Mouse (Mus musculus) yolk sac, embryonic 10.5 days (tissue): ENCODE measurements around the gene Cct3.
"Not testable (repeated sequence)": the region's sequence is repeated elsewhere in the genome, so short reads cannot be mapped to it uniquely, and the experiment has no call there.

ENCODE experiments used
- DNase-seq: peaks from one replicate; pipeline ENCODE4 v3.0.0-alpha.2; 2017; ENCODE audit warnings: low spot score

Gene Cct3

GRCm38 (mm10) chr3:88291970-88292369 is 4.9 kb upstream of the Cct3 start:
- no peak for DNase-seq

GRCm38 (mm10) chr3:88295272-88295671 is 1.6 kb upstream of the Cct3 start:
- not testable (repeated sequence) for DNase-seq

GRCm38 (mm10) chr3:88296110-88296560 is 781 bp upstream of the Cct3 start:
- DNase-seq, result no peak

GRCm38 (mm10) chr3:88297321-88297851 is 470 bp downstream of the Cct3 start:
- DNase-seq, result no peak

GRCm38 (mm10) chr3:88299172-88299571 is 2.3 kb downstream of the Cct3 start:
- no peak for DNase-seq

- DNase-seq, result peak; percentile 69
Measured at GRCm38 (mm10) chr3:88324951-88325405, 28.1 kb downstream of the Cct3 start, which contains the start of gene Glmp. Gene Glmp (plus strand): TSS chr3:88325023.

GRCm38 (mm10) chr3:88328956-88329355 is 32.0 kb downstream of the Cct3 start:
- DNase-seq, result no peak

- DNase-seq, result peak; percentile 21
Measured at GRCm38 (mm10) chr3:88331282-88331681, 34.4 kb downstream of the Cct3 start.

- DNase-seq, result peak; percentile 84
Measured at GRCm38 (mm10) chr3:88334029-88334658, 37.2 kb downstream of the Cct3 start.

GRCm38 (mm10) chr3:88334902-88335435 is 38.1 kb downstream of the Cct3 start:
- no peak for DNase-seq

GRCm38 (mm10) chr3:88335436-88336053 is 38.6 kb downstream of the Cct3 start:
- DNase-seq, result no peak

GRCm38 (mm10) chr3:88336058-88337013 is 39.4 kb downstream of the Cct3 start, which contains the start of the genes Tmem79 and Smg5:
Gene Tmem79 (minus strand): TSS chr3:88336148.
Gene Smg5 (plus strand): TSS chr3:88336260.
- peak; percentile 98 for DNase-seq

- DNase-seq, result peak; percentile 38
Measured at GRCm38 (mm10) chr3:88337367-88338020, 40.6 kb downstream of the Cct3 start.

GRCm38 (mm10) chr3:88338316-88338715 is 41.4 kb downstream of the Cct3 start:
- no peak for DNase-seq

GRCm38 (mm10) chr3:88339006-88339405 is 42.1 kb downstream of the Cct3 start:
- no peak for DNase-seq

GRCm38 (mm10) chr3:88350732-88351131 is 53.8 kb downstream of the Cct3 start:
- DNase-seq, result no peak

GRCm38 (mm10) chr3:88352907-88353306 is 56.0 kb downstream of the Cct3 start:
- no peak for DNase-seq

- DNase-seq, result no peak
Measured at GRCm38 (mm10) chr3:88354396-88355165, 57.7 kb downstream of the Cct3 start.

GRCm38 (mm10) chr3:88359584-88359983 is 62.7 kb downstream of the Cct3 start:
- DNase-seq, result no peak

- no peak for DNase-seq
Measured at GRCm38 (mm10) chr3:88359989-88360388, 63.1 kb downstream of the Cct3 start.
